In the genomic region with DNA sequence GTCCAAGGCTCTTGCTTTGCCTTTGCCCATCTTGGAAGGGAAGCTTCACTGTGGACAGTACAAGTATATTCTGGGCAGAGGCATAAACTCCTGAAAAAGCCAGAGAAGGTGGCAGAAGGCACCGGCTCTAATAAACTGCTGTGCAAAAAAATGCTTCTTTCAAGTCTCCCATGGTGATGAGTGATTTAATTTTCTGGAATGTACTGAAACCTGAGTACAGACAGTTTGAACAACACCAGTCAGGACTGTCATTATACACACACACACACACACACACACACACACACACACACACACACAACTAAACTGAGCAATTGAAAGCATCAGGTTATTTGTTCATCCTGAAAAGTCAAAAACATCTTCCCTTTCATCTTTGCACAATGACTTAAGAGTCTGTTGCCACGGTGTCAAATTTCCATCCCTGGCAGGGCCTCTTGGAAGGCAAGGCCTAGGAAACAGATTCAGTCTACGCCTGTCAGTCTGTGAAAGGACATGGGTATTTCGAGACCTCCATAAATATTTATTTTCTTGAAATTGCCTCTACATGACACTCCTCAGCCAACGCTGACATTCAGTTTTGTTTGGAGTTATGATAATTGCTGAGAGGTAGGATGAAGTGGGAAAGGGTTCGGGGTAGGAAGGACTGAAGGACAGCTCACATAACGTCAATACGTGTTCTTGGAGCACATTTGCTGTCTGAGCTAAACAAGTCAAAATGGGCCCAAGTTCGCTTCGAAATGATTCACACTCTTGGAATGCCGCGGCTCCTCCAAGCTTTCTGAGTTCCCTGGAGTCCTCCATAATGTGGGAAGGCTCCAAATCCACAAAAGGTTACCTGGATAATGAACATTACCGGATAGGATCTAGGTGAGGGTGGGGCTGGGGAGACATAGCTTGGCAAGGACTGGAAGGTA, we compare ENCODE assay signal across 13 mouse cellular contexts.
A peak's percentile ranks its signal among the peaks of the same experiment; 100 is the strongest.
DNase-seq lines count a peak whose midpoint lies in the region; ATAC-seq and TF ChIP-seq lines count a peak whose summit lies in the region.
"Had no signal": no experiment of that assay in that cellular context is flagged by ENCODE, and none has a peak within 500 bp of the region (broad histone marks: within the 10 kb centered on the region; RNA-seq: fewer than 3 reads in every experiment).

No protein-coding gene starts in this region.

- 0 out of 2 replicates have a peak, but pooled peaks have one; percentile 6 for ATAC-seq in forebrain, embryonic 16.5 days
- no peak for ATAC-seq in forebrain, embryonic 14.5 days
- 0 out of 2 replicates have a peak, but pooled peaks have one; percentile 15 for ATAC-seq in hindbrain, embryonic 11.5 days (ENCODE audit: low FRiP score)
- no peak for ATAC-seq in hindbrain, embryonic 14.5 days (ENCODE audit: low FRiP score)
- peak; percentile 58 for ATAC-seq in Patski

- no peak for DNase-seq in forebrain, embryonic 14.5 days (ENCODE audit: low spot score)
- DNase-seq in hindbrain, embryonic 11.5 days (ENCODE audit: low spot score): peak; percentile 19
- DNase-seq in hindbrain, embryonic 14.5 days (ENCODE audit: low spot score): no peak
- DNase-seq in Patski (ENCODE audit: low read depth, low spot score): no peak
- no peak for DNase-seq in layer of hippocampus, adult 9-10 months (ENCODE audit: low spot score)
- DNase-seq in liver: no peak
- DNase-seq: kidney, adult 18-20 months had no signal

- POLR2A ChIA-PET in Patski (lab: Charles Lee): no interaction called here

- no peak overlapping the region for H3K9ac ChIP-seq in forebrain, embryonic 16.5 days (replicated peaks; ENCODE audit: low read depth, low read length)
- H3K9ac ChIP-seq in forebrain, embryonic 14.5 days (ENCODE audit: low read length): no peak overlapping the region
- no peak overlapping the region for H3K9ac ChIP-seq in hindbrain, embryonic 11.5 days (ENCODE audit: low read depth, low read length)
- no peak overlapping the region for H3K9ac ChIP-seq in hindbrain, embryonic 14.5 days
- H3K9ac ChIP-seq: embryonic facial prominence, embryonic 12.5 days; liver, embryonic 15.5 days; neural tube, embryonic 13.5 days had no signal

- no peak for TF ChIP-seq CTCF in Patski (IDR thresholded peaks at IDR 0.05)
- no peak for TF ChIP-seq CTCF in embryonic fibroblast, embryonic 13.5 days (IDR thresholded peaks at IDR 0.05; ENCODE audit: borderline replicate concordance, insufficient read depth, low read length)

- in situ Hi-C loops in Patski (cut with MboI; ENCODE audit: low pct_unique_long_range_greater_than_20kb): no loop called here

- H3K4me3 ChIP-seq in forebrain, embryonic 16.5 days (replicated peaks; ENCODE audit: low read length): no peak overlapping the region
- no peak overlapping the region for H3K4me3 ChIP-seq in forebrain, embryonic 14.5 days (ENCODE audit: low read depth, low read length)
- H3K4me3 ChIP-seq in hindbrain, embryonic 11.5 days (ENCODE audit: low read depth, low read length): no peak overlapping the region
- H3K4me3 ChIP-seq in hindbrain, embryonic 14.5 days (replicated peaks; ENCODE audit: low read length): no peak overlapping the region
- no peak overlapping the region for H3K4me3 ChIP-seq in embryonic fibroblast, embryonic 13.5 days (ENCODE audit: insufficient read depth, low read length)
- H3K4me3 ChIP-seq: embryonic facial prominence, embryonic 12.5 days; liver, embryonic 15.5 days; megakaryocyte, embryonic 14.5 days; neural tube, embryonic 13.5 days had no signal

- H3K4me1 ChIP-seq in forebrain, embryonic 16.5 days (replicated peaks; ENCODE audit: control insufficient read depth, insufficient read depth, low read length): peaks cover 24% of the 10 kb centered on the region
- H3K4me1 ChIP-seq in forebrain, embryonic 14.5 days (ENCODE audit: control insufficient read depth, insufficient read depth, low read length): peaks cover 4% of the 10 kb centered on the region; the same call in 1 of the 2 replicates
- no peaks in the 10 kb centered on the region; the same call in 1 of the 2 replicates for H3K4me1 ChIP-seq in hindbrain, embryonic 11.5 days (replicated peaks; ENCODE audit: control insufficient read depth, insufficient read depth, low read length)
- H3K4me1 ChIP-seq in hindbrain, embryonic 14.5 days (replicated peaks; ENCODE audit: control insufficient read depth, insufficient read depth, low read length): peaks cover 8% of the 10 kb centered on the region; the same call in 1 of the 2 replicates
- H3K4me1 ChIP-seq in embryonic fibroblast, embryonic 13.5 days (ENCODE audit: control insufficient read depth, insufficient read depth, low read length): no peaks in the 10 kb centered on the region
- H3K4me1 ChIP-seq: liver, embryonic 15.5 days had no signal

- WGBS in forebrain, embryonic 16.5 days: 65% methylated on average over 13 of the region's 13 CpGs
- 76% methylated on average over 13 of the region's 13 CpGs for WGBS in forebrain, embryonic 14.5 days
- WGBS in hindbrain, embryonic 11.5 days: 70% methylated on average over 13 of the region's 13 CpGs
- 61% methylated on average over 13 of the region's 13 CpGs for WGBS in hindbrain, embryonic 14.5 days

- no peak overlapping the region for H3K27ac ChIP-seq in forebrain, embryonic 16.5 days (ENCODE audit: low read length)
- H3K27ac ChIP-seq in forebrain, embryonic 14.5 days (ENCODE audit: low read depth, low read length): no peak overlapping the region
- no peak overlapping the region for H3K27ac ChIP-seq in hindbrain, embryonic 11.5 days (ENCODE audit: low read depth, low read length)
- no peak overlapping the region for H3K27ac ChIP-seq in hindbrain, embryonic 14.5 days
- H3K27ac ChIP-seq in embryonic fibroblast, embryonic 13.5 days (ENCODE audit: insufficient read depth, low read length): peak overlapping the region; percentile 65; the same call in 1 of the 2 replicates
- H3K27ac ChIP-seq: liver, embryonic 15.5 days; neural tube, embryonic 13.5 days had no signal

- CTCF ChIA-PET in Patski (lab: Charles Lee): no interaction called here

- no peaks in the 10 kb centered on the region for H3K9me3 ChIP-seq in forebrain, embryonic 16.5 days (ENCODE audit: control insufficient read depth, low read length)
- H3K9me3 ChIP-seq in forebrain, embryonic 14.5 days (replicated peaks; ENCODE audit: control insufficient read depth, low read length): no peaks in the 10 kb centered on the region
- no peaks in the 10 kb centered on the region for H3K9me3 ChIP-seq in hindbrain, embryonic 11.5 days (ENCODE audit: control insufficient read depth, low read length)
- H3K9me3 ChIP-seq in hindbrain, embryonic 14.5 days (ENCODE audit: control insufficient read depth, low read length): no peaks in the 10 kb centered on the region
- H3K9me3 ChIP-seq: embryonic facial prominence, embryonic 12.5 days; liver, embryonic 15.5 days; megakaryocyte, embryonic 14.5 days; neural tube, embryonic 13.5 days had no signal

- H3K27me3 ChIP-seq in forebrain, embryonic 16.5 days (replicated peaks; ENCODE audit: control insufficient read depth, insufficient read depth, low read length): no peaks in the 10 kb centered on the region
- no peaks in the 10 kb centered on the region for H3K27me3 ChIP-seq in forebrain, embryonic 14.5 days (replicated peaks; ENCODE audit: control insufficient read depth, insufficient read depth, low read length)
- H3K27me3 ChIP-seq in hindbrain, embryonic 11.5 days (ENCODE audit: control insufficient read depth, insufficient read depth, low read length): no peaks in the 10 kb centered on the region
- H3K27me3 ChIP-seq in hindbrain, embryonic 14.5 days (ENCODE audit: control insufficient read depth, insufficient read depth, low read length): no peaks in the 10 kb centered on the region
- H3K27me3 ChIP-seq in Patski: no peaks in the 10 kb centered on the region
- H3K27me3 ChIP-seq: embryonic facial prominence, embryonic 12.5 days; liver, embryonic 15.5 days; megakaryocyte, embryonic 14.5 days; neural tube, embryonic 13.5 days had no signal

- no peak for TF ChIP-seq POLR2A in embryonic fibroblast, embryonic 13.5 days (IDR thresholded peaks at IDR 0.05; ENCODE audit: low read depth, low read length)

- H3K36me3 ChIP-seq in forebrain, embryonic 16.5 days (ENCODE audit: control insufficient read depth, insufficient read depth): no peaks in the 10 kb centered on the region
- no peaks in the 10 kb centered on the region for H3K36me3 ChIP-seq in forebrain, embryonic 14.5 days (ENCODE audit: control insufficient read depth, insufficient read depth, low read length)
- H3K36me3 ChIP-seq in hindbrain, embryonic 11.5 days (ENCODE audit: control insufficient read depth, insufficient read depth, low read length): no peaks in the 10 kb centered on the region
- H3K36me3 ChIP-seq in hindbrain, embryonic 14.5 days (replicated peaks; ENCODE audit: control insufficient read depth, insufficient read depth): no peaks in the 10 kb centered on the region
- H3K36me3 ChIP-seq: embryonic facial prominence, embryonic 12.5 days; liver, embryonic 15.5 days; neural tube, embryonic 13.5 days had no signal

- no peak overlapping the region for H3K4me2 ChIP-seq in forebrain, embryonic 16.5 days (ENCODE audit: low read length)
- H3K4me2 ChIP-seq in forebrain, embryonic 14.5 days (ENCODE audit: low read length): no peak overlapping the region
- no peak overlapping the region for H3K4me2 ChIP-seq in hindbrain, embryonic 11.5 days (replicated peaks; ENCODE audit: low read depth, low read length)
- no peak overlapping the region for H3K4me2 ChIP-seq in hindbrain, embryonic 14.5 days (replicated peaks)
- H3K4me2 ChIP-seq: embryonic facial prominence, embryonic 12.5 days; liver, embryonic 15.5 days; neural tube, embryonic 13.5 days had no signal

Comparison
In these comparisons a context has a peak if more than half of its experiments do, and no peak if none do; other contexts are left out.
1. ATAC-seq: peak in forebrain, embryonic 16.5 days (single experiment), hindbrain, embryonic 11.5 days (single experiment) and Patski (single experiment); none in forebrain, embryonic 14.5 days (single experiment) and hindbrain, embryonic 14.5 days (single experiment).